Mouse (Mus musculus) lung, postnatal 10 days (tissue): ENCODE measurements around the gene Uap1l1.
"Not testable (repeated sequence)": the region's sequence is repeated elsewhere in the genome, so short reads cannot be mapped to it uniquely, and the experiment has no call there.

Source experiments
- DNase-seq: peaks from one replicate; pipeline ENCODE4 v3.0.0; 2021

Gene Uap1l1

DNA sequence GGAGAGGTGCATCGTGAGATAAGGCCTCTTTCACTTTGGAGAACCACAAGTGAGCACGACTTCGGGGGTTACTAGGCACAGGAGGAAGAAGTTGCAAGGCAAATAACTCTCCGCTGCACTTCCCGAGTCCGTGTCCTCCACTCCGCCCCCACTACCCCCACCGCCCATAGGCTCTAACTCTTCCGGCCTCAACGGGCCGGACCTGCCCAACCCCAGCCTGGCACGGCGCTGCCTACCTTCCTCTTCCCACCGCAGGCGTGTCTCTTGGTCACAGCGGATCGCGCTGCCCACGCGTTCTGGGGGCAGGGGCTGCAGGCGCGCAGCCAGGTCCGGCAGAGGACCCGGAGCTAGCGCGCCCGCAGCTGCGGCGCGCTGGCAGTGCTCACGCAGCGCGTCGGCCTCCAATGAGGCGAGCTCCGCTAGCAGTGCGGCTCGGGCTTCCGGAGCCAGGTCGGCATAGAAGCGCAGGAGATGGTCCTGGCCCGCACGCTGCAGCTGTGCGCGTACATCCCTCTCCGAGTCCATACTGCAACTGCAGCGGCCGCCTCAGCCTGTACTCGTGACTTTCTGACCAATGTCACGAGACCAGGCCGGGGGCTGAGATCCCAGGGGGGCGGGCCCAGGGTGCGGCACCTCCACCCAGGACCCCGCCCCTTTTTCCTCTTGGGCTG is at the start of gene Uap1l1:
Gene Uap1l1, minus strand, starts transcription at position 592 of the 671 bp plus-strand sequence.
- peak; percentile 92 for DNase-seq

DNA sequence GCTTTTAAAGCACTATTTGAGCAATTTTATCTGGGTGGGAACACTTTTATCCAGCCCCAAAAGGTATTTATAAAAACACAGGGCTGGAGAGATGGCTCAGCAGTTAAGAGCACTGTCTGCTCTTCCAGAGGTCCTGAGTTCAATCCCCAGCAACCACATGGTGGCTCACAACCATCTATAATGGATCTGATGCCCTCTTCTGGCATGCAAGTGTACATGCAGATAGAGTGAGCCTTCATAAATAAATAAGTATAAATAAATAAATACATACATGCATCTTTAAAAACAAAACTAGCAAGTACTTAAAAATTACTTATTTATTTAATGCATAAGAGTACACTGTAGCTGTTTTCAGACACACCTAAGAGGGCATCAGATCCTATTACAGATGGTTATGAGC is 48.0 kb upstream of the Uap1l1 start:
- not testable (repeated sequence) for DNase-seq

DNA sequence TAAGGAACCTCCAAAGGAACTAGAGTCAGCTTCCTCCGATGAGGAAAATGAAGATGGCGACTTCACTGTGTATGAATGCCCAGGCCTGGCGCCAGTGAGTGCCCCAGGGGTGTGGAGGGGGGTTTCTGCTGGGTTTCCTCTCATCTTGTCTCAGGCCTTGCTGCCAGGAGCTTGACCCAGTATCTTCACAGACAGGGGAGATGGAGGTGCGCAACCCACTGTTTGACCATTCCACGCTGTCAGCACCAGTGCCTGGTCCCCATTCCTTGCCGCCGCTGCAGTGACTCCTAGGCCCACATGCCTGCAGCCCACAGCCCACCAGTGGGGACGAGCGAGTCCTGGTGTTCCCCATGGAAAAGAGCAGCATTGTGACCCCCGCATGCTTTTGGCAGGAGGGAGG is 43.4 kb upstream of the Uap1l1 start:
- DNase-seq = no peak

DNA sequence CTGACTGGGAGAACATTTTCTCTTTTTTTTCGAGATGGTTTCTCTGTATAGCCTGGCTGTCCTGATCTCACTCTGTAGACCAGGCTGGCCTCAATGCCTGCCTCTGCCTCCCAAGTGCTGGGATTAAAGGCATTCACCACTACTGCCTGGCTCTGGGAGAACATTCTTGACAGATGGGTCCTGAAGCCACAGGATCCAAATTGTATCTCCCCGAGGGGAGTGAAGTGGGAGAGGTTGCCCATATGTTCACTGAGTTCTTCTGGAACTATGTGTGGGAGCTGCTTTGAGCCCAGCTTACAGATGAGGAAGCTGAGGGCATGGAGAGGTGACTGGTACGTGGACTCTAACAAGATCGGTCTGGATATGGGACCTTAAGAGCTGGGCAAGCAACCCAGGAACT is 38.5 kb upstream of the Uap1l1 start:
- no peak for DNase-seq

DNA sequence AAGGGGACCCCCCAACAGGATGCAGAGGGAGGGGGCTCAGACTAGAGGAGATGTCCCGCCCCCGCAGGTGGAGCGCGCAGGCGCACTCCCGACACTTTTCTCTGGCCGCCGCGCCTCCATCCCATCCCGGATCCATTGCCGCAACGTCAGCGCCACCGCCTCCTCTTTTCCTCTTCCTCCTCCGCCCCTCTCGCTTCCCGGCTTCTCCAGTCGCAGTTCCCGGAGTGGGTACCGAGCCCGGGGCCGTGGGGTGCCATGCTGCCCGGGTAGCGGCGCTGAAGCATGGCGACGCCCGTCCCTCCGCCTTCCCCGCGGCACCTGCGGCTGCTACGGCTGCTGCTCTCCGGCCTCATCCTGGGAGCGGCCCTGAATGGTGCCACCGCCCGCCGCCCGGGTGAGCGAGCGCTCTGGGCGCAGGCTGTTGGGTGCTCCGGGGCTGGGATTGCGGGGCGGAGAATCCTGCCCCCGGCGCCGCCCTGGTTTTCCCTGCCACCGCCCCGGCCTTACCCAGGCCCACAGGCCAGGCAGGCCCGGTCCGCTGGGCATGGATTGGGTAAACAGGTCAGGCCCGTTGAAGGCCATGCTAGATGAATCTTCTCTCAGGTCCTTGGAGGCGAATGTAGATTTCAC is 37.6 kb upstream of the Uap1l1 start:
- peak; percentile 72 for DNase-seq

DNA sequence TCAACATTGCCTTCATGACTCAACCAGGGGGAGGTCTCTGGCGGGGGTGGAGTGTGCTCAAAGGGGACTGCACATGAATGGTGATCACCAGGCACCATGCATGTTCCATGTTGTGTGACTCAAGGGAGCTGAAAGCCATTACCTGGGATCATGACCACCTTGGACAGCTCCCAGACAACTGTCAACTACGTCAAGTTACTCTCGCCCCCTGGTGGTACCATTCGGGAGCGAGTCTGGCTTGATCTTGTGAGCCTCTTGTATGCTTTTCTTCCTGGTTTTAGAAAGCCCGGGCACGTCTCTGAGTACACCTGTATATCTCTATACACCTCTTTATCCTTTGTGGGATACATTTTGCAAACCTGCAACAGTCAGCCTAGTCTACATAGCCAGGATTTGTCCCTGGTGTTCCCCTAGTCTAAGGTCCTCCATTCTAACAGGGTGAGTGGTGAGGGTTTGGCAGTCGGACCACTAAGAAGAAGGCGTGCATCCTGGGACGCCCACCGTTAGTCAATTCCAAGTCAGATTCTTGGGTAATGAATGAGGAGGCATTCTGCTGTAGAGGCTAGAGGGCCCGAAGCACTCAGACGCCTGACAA is 37.0 kb upstream of the Uap1l1 start:
- peak; percentile 89 for DNase-seq

DNA sequence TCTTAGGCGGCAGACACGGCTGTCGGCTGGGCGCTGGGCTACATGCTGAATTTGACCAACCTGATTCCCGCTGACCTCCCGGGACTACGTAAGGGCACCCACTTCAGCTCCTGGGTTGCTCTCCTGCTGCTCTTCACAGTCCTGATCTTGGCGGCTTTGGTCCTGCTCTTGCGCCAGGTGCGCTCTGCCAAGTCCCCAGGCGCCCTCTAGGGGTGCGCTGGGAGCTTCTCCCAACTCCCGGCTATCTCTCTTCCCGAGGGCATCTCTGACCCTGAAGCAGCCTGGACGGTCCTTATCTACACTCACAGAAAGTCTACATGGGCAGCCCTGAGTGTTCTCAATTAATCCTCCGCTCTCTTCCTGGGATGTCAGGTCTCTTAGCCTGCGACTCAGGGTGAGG is 35.3 kb upstream of the Uap1l1 start:
- peak; percentile 62 for DNase-seq

DNA sequence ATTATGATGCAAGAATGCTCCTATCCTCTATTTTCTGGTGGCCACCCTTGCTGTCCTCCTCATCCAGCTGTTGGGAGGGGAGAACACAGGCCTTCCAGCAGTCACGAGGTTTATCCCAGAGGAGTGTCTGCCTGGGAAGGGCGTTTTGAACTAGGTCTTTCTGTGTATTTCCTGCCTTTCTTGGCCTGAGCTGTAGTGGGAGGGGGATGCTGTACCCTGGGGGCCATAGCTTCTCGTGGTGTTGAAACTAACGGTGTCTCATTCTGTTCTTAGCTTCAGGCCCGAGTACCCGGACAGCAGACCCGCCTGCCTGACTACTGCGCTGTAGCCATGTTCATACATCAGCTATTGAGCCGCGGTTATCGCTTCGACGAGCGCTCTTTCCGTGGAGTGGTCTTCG is 34.8 kb upstream of the Uap1l1 start:
- no peak for DNase-seq

DNA sequence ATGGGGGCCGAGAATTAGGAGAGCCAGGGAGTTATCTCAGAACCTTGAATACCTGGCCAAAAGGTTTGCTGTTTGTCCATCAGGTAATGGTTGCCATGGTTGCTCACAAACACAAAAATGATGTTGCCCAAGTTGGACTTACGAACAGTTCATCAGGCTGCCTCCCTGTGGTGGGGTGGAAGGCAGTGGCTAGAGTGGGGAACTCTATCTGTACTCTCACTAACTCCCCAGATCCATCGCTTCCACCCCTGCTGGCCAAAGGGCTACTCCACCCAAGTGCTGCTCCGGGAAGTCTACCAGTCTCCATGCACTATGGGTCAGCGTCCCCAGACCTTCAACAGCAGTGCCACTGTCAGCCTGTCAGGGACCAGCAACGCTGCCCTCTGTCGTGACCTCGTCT is 33.6 kb upstream of the Uap1l1 start, which contains the start of gene Npdc1:
Gene Npdc1, plus strand, starts transcription at position 301 of the 400 bp plus-strand sequence.
- no peak for DNase-seq

DNA sequence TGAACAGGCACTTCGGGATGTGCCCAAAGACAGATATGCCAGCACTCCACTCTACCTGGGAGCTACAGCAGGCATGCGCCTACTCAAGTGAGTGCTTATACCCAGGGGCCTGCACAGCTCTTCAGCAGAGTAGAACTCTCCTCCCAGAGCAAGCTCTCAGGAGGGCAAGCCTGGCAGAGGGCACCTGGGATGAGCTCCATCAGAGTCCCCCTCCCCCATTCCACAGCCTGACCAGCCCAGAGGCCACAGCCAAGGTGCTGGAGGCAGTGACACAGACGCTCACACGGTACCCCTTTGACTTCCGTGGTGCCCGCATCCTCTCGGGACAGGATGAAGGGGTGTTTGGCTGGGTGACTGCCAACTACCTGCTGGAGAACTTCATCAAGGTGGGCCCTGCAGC is 32.6 kb upstream of the Uap1l1 start:
- no peak for DNase-seq

DNA sequence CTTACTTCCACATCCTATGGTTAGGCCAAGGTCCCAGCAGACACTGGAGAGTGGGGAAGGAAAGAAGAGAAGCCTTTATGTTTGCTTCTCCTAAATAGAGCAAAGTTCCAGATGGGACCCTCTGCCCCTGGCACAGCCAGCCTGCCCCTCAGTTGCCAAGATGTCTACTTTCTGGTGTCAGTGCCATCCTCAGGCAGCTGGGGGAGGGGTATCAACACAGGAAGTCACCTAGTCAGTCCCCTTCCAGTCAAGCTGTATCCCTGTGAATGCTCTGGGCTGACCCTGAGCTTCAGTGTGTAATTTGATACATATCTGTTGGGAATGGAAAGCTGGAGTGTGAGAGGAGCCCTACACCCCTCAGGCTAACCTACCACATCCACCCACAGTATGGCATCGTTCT is 31.5 kb upstream of the Uap1l1 start:
- no peak for DNase-seq

DNA sequence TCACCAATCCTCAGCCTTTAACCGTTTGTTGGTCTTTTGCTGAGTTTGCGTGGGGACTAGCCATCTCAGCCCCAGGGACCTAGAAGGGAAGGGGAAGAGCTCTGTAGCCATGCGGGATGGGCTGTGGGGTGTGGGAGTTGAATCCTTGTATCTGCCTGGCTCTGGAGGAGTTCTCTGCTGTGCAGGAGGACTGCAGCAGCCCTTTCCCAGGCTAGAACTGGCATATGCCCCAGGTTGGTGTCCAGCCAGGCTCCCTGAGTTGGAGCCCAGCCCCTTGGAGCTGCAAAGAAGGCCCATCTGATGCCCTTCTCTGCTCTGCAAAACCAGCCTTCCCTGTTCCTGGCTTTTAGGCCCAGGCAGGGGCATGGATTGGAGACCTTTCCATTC is 31.1 kb upstream of the Uap1l1 start:
- DNase-seq = no peak

DNA sequence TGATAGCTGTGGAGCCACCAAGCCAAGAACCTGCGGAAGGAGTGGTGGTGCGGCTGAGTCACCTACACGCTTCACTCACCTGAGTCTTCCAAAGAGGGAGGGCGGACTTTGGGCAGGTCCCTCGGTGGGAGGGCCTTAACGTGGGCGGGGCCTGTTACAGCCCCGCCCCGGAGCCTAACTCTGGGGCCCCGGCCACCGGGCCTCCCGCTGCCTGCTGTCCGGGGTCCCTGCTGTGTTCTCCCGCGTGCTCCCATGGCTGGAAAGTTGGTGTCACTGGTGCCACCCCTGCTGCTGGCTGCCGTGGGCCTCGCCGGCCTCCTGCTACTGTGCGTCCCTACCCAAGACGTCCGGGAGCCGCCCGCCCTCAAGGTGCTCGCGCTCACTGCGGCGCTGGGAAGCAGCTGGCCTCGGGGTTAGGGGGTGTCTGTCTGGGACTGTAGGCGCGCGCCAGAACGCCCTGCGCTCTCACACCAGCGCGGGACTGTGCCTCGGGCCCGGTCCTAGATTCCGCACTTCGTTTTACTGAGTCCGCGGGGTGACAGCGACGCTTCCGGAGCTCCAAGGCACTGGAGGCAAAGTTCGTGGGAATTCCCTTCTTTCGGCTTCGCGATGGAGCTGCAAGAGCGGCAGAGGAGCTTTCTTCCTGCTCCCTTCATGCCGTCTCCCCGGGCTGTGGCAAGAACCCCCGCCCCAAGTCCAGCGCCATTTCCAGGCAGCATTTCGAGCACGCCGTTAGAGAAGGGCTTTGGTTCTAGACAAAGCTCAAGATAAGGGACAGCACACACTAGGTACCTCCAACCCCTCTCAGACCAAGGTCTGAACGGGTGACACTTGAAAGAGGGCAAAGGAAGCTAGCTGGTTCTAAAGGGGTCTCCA is 30.5 kb upstream of the Uap1l1 start, which contains the start of gene Entpd2:
Gene Entpd2, plus strand, starts transcription at position 154 of the 876 bp plus-strand sequence.
- DNase-seq = peak; percentile 55

DNA sequence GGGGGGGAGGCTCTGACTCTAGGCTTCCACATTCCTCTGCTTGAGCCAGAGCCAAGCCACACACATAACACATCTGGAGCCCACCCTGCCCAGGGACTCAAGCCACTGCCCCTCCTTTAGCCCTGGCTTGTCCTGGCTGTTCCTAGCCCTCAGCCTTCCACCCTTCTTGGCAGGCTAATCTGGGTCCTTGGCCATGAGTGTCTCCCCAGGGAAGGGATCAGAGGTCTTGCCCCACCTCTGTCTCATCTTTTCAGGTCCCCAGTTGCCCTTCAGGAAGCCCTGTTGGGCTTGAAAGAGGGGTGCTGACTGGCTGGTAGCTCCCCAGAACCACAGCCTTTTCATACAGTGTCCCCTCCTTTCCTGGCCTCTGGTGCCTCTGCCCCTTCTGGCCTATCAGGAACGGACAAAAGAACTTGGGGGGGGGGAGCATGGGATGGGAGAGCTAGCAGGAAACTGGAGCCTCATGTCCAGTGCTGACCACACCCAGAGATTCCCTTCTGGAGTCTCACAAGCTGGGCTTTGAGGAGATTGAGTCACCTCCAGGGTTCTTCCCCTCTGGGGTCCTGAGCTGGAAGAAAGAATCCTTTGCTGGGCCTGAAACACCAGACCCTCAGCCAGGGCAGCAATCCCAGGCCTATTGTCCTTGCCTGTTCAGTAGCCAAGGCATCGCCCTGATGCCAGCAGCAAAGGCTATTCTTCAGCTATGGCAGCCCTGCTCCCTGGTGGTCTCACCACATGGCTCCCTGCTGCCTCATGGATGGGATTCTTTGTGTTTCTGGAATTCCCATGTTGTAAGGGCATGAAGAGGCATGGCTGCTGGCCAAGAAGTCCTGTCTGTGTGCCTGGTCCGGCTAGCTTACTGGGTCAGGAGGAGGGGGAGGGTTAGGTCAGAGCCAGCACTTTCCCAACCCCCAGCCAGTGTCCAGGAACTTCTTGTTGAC is 29.1 kb upstream of the Uap1l1 start:
- DNase-seq = peak; percentile 28

DNA sequence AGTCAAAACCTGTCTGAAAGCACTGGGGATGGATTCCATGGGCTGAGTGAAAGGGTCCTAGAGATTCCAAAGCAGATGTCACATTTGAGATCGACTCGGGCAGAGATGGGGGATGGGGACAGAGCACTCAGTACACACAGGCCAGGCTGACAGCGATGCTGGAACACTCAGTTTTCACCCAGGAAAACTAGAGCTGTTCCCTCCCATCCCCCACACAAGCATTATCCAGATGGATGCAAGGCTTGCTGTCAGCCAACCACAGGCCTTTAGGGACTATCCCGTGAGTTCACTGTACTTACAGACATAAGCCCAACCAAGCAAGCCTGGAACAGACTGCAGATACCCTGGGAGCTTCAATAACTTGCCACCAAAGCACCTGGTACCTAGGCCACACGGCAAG is 25.8 kb upstream of the Uap1l1 start:
- DNase-seq = no peak

DNA sequence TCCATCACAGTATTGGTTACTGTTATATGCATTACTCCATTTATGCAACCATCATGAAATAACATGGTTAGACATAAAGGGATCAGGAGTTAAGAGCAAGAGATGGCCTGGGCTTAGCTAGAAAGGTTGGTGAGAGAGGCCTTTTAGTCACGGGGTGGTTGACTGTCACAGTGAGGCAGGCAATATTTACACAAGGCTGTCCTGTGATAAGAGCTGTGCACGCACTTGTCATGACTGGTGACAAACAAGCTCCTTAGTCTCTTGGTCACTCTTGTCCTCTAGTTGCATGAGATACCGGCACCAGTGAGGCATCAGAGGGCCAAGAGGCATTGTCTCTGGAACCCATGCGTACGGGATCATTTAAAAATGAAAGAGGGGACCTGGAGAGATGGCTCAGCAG is 19.0 kb upstream of the Uap1l1 start:
- no peak for DNase-seq

DNA sequence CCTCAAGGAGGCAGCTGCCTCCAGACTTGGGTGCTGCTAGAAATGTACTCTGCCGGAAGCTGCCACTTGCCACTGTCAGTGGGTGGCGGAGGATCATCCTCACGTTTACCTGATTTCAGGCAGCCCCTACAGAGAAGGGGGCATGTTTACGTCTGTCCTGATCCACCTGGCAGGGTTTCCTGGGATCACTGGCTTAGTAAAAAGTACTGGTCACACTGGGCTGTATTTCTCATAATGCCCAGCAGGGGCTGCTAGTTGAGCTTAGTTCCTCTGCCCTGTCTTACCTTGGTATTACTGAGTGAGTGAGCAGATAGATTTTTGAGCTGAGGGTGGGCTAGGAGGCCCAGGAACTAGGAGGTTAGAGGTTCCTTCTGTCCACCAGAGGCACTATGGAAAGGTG is 11.1 kb upstream of the Uap1l1 start:
- peak; percentile 69 for DNase-seq

DNA sequence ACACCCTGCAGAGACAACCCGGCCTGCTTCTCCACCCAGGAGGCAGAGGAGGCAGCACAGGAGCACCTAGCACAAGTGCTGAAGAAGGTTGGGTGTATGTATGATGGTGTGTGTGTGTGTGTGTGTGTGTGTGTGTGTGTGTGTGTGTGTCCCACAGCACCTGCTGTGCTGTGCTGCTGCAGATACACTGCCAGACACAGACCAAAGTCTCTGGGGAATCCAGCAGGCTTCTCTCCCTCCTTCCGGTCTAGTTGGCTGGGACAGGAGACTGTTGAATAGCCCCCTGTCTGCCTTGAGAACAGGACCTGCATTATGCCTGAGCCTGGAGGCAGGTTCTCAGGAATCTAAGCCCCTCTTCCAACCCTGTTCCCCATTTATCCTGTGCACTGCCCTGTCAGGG is 7.9 kb upstream of the Uap1l1 start:
- no peak for DNase-seq

DNA sequence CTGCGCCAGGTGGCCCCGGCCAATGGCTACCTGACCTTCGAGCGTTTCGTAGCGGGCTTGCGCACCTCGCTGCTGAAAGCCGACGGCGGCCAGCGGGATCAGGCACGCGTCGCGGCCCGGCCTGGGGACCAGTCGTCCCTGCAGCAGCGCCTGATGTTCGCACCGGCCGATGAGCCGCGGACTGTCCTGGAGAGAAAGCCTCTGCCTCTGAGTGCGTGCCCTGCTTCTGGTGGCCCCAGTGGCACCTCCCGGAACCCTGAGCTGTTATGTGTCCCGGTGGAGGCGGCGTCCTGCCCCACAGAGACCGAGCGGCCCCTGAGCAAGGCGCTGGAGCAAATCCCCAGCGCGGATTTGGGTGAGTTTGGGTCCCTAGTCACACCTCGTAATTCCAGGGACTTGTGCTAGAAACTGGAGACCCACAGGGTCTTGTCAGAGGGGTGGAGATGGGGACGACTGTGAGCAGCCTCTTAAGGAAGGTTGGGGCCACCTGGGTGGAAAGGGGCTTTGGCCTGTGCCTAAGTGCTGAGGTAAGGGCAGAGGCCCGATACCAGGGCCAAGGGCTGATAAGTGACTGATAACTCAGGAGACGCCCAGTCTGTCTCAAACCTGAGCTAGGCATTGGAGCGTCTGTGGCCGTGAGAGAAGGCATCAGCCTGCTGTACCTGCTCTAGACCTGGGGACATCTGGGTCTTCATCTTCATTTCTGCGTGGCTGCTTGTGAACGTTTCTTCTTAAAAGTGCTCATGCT is 7.3 kb upstream of the Uap1l1 start:
- no peak for DNase-seq

DNA sequence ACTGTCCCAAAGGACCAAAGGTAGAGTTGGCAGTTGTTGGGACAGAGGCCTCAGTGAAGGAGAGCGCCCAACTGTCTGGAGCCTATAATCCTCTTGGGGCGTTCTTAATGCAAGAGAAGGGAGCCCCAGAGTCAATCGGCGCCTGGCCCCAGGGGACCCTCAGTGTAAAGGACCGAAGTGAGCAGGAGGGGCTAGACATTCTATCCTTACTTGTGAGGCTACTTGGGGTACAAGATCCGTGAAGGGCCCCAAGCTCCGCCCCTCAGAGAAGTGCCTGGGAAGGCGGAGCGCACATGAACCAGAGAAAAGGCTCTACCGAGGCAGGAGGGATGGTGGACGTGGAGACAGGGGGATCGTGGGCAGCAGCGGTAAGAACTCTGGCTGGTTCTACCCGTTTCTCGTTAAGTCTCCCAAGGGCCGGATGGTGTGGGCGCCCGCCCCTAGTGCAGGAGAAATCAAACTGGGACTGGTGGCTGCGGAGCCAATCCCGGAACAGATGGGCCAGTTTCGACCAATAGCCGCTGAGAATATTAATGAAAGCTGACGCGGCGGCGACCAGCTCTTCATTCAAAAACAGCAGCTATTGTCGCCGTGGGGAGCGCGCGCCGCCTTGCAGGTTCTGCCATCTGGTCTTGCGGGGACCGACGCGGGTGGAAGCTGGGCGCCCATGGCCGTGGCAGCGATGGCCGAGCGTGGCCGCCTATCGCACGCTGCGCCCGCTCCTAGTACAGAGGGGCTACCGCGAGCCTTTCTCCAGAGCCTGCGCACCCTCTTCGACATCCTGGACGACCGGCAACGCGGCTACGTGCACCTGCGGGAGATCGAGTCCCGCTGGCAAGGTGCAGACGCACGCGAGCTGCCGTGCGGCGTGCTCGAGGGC is 6.5 kb upstream of the Uap1l1 start, which contains the start of gene Sapcd2:
Gene Sapcd2, plus strand, starts transcription at position 558 of the 880 bp plus-strand sequence.
- peak; percentile 90 for DNase-seq
